Mouse (Mus musculus) cerebellum, adult 11 months (tissue): ENCODE results near the gene Fam205a3.
"Not testable (repeated sequence)": the region's sequence is repeated elsewhere in the genome, so short reads cannot be mapped to it uniquely, and the experiment has no call there.

ENCODE experiments used
- DNase-seq: peaks from one replicate; pipeline ENCODE4 v3.0.0; 2022

Gene Fam205a3

DNA sequence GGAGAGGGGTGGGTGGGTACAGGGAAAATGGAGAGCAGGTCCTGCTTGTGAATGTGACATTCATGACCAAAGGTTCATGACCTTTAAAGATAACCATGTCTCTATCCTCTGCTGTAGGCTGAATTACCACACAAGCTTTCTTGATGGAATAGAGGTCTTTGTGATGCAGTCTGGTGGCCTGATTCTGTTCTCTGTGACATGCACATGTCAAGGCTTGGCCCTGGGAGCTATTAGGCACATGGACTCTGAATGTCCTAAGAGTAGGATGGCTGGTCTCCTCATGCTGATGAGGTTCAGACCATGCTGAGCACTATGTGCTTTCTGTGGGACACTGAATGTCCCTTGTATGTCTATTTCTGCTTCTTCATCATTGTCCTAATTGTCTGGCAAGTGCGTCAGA, at the start of gene Fam205a3:
TSS of gene Fam205a3 (plus strand) at position 301 of the 400 bp plus-strand sequence.
- DNase-seq = not testable (repeated sequence)

DNA sequence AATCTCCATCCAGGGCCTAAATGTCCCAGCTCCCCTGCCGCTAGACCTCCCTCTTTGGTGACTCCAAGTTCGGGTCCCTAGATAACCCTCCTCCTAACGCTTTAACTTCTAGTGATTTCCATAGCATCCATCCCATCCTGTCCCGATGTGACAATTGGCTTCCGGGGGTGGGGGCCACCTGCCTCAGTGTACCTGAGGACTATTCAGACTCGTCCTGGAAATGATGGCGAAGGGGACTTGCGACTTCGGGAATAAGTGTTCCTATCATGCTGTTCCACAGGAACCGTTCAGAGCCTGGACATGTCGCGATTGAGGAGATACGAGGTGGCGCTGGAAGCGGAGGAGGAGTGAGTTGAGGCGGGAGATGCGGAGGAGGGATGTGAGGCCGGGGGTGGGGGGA, 24.2 kb upstream of the Fam205a3 start, which contains the start of gene Gm21953:
TSS of gene Gm21953 (plus strand) at position 301 of the 400 bp plus-strand sequence.
- not testable (repeated sequence) for DNase-seq
